Mouse (Mus musculus): ENCODE measurements around the gene Zbtb17. TPM values are rescaled to one million over a fixed set of nuclear protein-coding genes. Genes with fewer than 3 reads are reported as not detected.
A peak's percentile ranks its signal among the peaks of the same experiment; 100 is the strongest.

Gene Zbtb17
- polyA plus RNA-seq, 1 experiment = not detected

DNA sequence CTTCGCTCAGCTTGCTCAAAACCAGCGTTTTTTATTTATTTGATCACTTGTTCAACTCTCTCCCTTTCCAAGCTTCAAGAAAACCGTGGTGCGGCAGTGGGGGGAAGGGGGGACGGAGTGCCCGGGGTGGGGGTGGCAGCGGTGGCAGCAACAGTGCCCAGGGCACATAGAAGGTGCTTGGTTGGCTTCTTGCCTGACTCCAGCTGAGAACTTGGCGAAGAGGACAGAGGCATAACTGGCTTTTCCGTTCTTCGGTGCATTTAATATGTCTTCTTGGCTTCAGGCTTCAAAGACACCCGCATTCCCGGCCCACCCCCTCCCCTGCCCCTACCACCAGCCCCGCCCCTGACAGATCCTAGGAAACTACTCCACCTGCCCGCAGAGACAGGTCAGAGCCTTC, 11.8 kb upstream of the Zbtb17 start:
- 36% methylated on average over 14 of the region's 14 CpGs for WGBS
- Histone ChIP-seq H3K4me3 (ENCODE audit: insufficient read depth, low read depth, low read length) (no peak overlapping the region), H3K27ac (ENCODE audit: insufficient read depth, low read depth, low read length) (no peak overlapping the region), H3K4me1 (ENCODE audit: control insufficient read depth, insufficient read depth, low read length) (no peaks in the 10 kb centered on the region)
- TF ChIP-seq CTCF (IDR thresholded peaks at IDR 0.05; ENCODE audit: insufficient read depth, low read depth, low read length) = no peak
- no peak for TF ChIP-seq POLR2A (IDR thresholded peaks at IDR 0.05; ENCODE audit: insufficient read depth, low read depth, low read length)

DNA sequence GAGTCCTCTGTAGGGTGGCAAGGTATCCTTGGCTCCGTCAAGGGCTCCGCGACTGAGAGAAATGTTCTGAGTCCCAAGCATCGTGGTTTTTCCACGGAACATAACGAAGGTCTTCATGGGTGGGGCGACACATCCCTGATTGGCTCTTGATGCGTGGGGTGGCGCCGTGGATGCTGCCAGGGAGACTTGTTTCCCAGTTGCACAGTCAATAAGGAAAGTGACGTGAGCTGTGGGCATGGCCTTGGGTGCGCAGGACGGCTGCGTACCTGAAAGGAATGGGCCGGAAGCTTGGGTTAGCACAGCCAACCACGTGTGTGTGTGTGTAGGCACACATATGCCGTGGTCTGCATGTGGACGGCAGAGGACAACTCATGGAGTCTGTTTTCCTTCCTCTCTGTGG, 11.3 kb upstream of the Zbtb17 start:
- H3K4me3 ChIP-seq (ENCODE audit: insufficient read depth, low read depth, low read length) = no peak overlapping the region
- no peak for TF ChIP-seq CTCF (IDR thresholded peaks at IDR 0.05; ENCODE audit: insufficient read depth, low read depth, low read length)
- no peak for TF ChIP-seq POLR2A (IDR thresholded peaks at IDR 0.05; ENCODE audit: insufficient read depth, low read depth, low read length)
- H3K4me1 ChIP-seq (ENCODE audit: control insufficient read depth, insufficient read depth, low read length) = no peaks in the 10 kb centered on the region
- no peak overlapping the region for H3K27ac ChIP-seq (ENCODE audit: insufficient read depth, low read depth, low read length)
- WGBS = 82% methylated on average over 18 of the region's 18 CpGs

DNA sequence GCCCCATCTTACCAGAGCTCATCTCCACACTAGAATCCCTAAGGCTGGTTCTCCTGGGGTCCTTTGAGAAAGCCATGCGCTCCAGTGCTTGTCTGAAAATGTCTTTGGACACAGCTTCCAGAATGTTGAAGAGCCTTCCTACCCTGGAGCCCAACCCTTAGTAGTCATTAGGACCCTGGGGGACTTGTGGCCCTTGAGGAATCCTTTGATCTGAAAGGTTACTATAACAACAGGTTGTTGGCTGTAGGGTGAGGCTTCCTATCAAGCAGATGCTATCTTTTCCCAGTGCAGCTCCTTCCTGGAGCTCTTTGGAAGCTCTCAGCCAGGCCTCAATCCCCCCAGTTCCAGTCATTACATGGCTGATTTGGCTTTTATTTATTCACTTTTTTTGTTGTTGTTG, 8.5 kb upstream of the Zbtb17 start, which contains the start of gene Srarp:
TSS of gene Srarp (minus strand) at position 132 of the 400 bp plus-strand sequence.
- no peaks in the 10 kb centered on the region for H3K4me1 ChIP-seq (ENCODE audit: control insufficient read depth, insufficient read depth, low read length)
- H3K4me3 ChIP-seq (ENCODE audit: insufficient read depth, low read depth, low read length) = no peak within 1 kb of the TSS
- no peak for TF ChIP-seq POLR2A (IDR thresholded peaks at IDR 0.05; ENCODE audit: insufficient read depth, low read depth, low read length)
- 89% methylated on average over 1 of the region's 1 CpGs for WGBS
- no peak within 1 kb of the TSS for H3K27ac ChIP-seq (ENCODE audit: insufficient read depth, low read depth, low read length)

DNA sequence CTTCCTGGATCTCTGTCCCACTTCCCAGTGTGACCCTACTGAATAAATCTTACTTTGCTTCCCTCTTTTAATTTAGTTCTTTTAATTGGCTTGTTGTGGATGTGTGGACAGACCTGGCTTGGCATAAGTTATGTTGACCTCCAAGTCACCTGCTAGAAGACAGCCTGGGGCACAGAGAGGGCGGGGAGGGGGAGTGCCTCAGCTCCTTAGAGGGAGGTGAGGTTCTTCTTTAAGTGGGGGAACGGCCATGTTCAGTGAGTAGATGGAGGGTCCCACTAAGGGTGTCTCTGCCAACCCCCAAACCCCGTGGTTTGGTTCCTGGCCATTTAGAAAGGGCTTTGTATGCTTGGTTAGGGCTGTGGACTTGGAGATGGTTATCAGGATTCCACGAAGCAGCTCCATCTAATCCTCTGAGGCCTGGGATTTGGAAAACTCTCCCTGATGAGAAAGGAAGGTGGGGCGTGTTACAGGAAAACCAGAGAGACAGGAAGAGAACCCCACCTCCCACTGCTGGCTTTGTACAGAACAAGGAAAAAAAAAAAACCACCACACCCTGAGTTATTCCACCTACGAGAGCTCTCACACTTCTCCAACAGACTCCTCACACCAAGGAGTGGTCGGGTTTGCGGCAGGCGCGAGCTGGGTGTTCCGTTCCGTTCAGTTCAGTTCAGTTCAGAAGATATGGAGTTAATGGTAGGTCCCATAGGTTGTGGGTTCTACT, 5.2 kb upstream of the Zbtb17 start:
- H3K4me1 ChIP-seq (ENCODE audit: control insufficient read depth, insufficient read depth, low read length) = no peaks in the 10 kb centered on the region; the same call in 1 of the 2 replicates
- no peak overlapping the region for H3K4me3 ChIP-seq (ENCODE audit: insufficient read depth, low read depth, low read length)
- WGBS = 81% methylated on average over 12 of the region's 12 CpGs
- no peak for TF ChIP-seq CTCF (IDR thresholded peaks at IDR 0.05; ENCODE audit: insufficient read depth, low read depth, low read length)
- no peak for TF ChIP-seq POLR2A (IDR thresholded peaks at IDR 0.05; ENCODE audit: insufficient read depth, low read depth, low read length)
- no peak overlapping the region for H3K27ac ChIP-seq (ENCODE audit: insufficient read depth, low read depth, low read length)

DNA sequence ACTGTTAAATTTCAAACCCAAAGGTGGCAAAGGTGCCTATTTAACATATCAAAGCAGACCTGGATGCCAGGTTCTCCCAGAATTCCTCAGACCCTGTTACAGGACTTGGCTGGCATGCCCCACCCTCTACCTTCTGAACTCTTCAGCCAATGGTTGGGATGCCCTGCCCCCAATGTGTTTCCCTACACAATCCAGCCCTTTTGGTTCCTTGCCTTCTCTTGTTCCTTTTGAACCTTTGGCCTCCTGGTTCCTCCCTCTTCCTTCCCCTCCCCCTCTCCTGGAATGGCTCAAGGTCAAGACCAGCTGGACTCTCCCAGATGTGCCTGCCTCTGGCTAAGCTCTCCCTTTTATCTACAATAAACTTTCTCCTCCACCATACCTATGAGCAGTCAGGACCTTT, 3.6 kb upstream of the Zbtb17 start:
- Histone ChIP-seq H3K27ac (ENCODE audit: insufficient read depth, low read depth, low read length) (no peak overlapping the region), H3K4me1 (ENCODE audit: control insufficient read depth, insufficient read depth, low read length) (peaks cover 4% of the 10 kb centered on the region; the same call in 1 of the 2 replicates), H3K4me3 (ENCODE audit: insufficient read depth, low read depth, low read length) (no peak overlapping the region)
- no peak for TF ChIP-seq CTCF (IDR thresholded peaks at IDR 0.05; ENCODE audit: insufficient read depth, low read depth, low read length)
- TF ChIP-seq POLR2A (IDR thresholded peaks at IDR 0.05; ENCODE audit: insufficient read depth, low read depth, low read length) = no peak

DNA sequence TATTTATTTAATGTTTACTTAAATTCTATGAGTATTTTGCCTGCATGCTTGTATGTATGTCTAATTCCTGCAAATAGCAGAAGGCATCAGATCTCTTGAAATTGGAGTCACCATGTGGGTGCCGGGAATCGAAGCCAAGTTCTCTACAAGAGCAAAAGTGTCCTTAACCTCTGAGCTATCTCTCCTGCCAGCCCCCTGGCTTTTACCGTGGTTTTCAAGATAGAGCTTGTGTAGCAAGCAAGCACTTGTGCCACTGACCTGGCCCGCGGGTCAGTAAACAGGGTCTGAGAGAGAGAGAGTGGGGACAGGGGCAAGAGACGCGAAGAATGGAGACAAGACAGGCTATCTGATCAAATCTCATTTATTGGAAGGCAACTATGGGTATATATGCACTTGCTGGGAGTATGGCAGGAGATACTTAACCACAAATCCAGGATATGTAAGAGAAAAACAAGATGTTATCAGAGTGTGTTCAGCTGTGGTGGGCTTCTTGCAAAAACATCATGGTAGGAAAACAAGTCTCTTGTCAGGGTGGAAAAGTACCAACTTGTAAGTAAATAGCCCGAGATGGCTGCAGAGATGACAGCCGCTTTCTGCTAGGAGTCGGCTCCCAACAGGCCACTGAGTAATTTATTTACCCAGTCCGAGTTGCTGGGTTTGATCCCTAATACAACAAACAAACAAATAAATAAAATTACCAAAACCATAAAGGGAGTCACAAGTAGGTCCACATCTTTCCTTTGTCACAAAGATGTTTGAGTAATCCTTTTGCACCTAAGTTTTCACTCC, 619 bp upstream of the Zbtb17 start:
- H3K4me1 ChIP-seq (ENCODE audit: control insufficient read depth, insufficient read depth, low read length) = peaks cover 12% of the 10 kb centered on the region
- 42% methylated on average over 11 of the region's 11 CpGs for WGBS
- no peak overlapping the region for H3K27ac ChIP-seq (ENCODE audit: insufficient read depth, low read depth, low read length)

DNA sequence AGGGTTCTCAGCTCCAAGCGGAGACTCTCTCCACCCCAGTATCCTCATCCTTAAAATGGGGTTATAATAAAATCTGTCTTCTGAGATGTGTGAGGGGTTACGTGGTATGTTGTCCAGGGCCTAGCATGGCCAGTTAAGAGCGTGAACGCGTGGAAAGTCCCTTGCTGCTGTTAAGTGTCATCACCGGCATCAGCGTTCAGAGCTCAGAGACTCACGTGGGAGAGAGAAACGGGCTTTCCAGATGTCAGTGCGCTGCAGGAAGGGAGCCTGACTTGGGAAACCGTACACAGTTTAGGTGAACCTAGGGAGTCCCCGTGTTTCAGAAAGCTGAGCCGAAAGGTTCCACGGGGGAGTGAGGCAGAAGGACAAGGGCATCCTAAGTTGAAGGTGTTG, 870 bp downstream of the Zbtb17 start:
- WGBS = 7% methylated on average over 14 of the region's 14 CpGs
- peak overlapping the region; percentile 97 for H3K4me3 ChIP-seq (ENCODE audit: insufficient read depth, low read depth, low read length)
- H3K4me1 ChIP-seq (ENCODE audit: control insufficient read depth, insufficient read depth, low read length) = peaks cover 14% of the 10 kb centered on the region
- no peak overlapping the region for H3K27ac ChIP-seq (ENCODE audit: insufficient read depth, low read depth, low read length)
- TF ChIP-seq CTCF (IDR thresholded peaks at IDR 0.05; ENCODE audit: insufficient read depth, low read depth, low read length) = no peak
- TF ChIP-seq POLR2A (IDR thresholded peaks at IDR 0.05; ENCODE audit: insufficient read depth, low read depth, low read length) = no peak

More for the DNA sequence above, 619 bp upstream of the Zbtb17 start:
- H3K4me3 ChIP-seq (ENCODE audit: insufficient read depth, low read depth, low read length) = peak overlapping the region; percentile 97
- TF ChIP-seq POLR2A (IDR thresholded peaks at IDR 0.05; ENCODE audit: insufficient read depth, low read depth, low read length) (no peak), CTCF (IDR thresholded peaks at IDR 0.05; ENCODE audit: insufficient read depth, low read depth, low read length) (no peak)

DNA sequence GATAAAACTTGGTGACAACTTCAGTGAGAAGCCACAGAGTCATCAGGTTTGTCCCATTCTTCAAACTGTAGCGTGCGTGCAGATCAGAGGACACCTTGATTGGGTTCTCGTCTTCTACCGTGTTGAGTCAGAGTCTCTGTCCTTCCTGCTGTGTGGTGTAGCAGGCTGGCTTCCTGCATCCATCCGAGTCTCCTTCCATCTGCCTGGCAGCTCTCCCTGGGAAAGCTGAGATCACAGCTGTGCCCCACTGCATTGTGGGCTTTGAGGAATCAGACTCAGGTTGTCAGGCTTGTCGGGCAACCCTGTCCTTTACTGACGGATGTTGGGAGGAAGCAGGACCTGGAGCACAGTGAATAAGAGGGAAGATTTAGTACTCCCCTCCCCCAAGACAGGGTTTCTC, 1.8 kb downstream of the Zbtb17 start:
- TF ChIP-seq CTCF (IDR thresholded peaks at IDR 0.05; ENCODE audit: insufficient read depth, low read depth, low read length) (no peak), POLR2A (IDR thresholded peaks at IDR 0.05; ENCODE audit: insufficient read depth, low read depth, low read length) (no peak)
- Histone ChIP-seq H3K4me1 (ENCODE audit: control insufficient read depth, insufficient read depth, low read length) (peaks cover 14% of the 10 kb centered on the region), H3K4me3 (ENCODE audit: insufficient read depth, low read depth, low read length) (no peak overlapping the region), H3K27ac (ENCODE audit: insufficient read depth, low read depth, low read length) (no peak overlapping the region)
- 41% methylated on average over 7 of the region's 7 CpGs for WGBS

DNA sequence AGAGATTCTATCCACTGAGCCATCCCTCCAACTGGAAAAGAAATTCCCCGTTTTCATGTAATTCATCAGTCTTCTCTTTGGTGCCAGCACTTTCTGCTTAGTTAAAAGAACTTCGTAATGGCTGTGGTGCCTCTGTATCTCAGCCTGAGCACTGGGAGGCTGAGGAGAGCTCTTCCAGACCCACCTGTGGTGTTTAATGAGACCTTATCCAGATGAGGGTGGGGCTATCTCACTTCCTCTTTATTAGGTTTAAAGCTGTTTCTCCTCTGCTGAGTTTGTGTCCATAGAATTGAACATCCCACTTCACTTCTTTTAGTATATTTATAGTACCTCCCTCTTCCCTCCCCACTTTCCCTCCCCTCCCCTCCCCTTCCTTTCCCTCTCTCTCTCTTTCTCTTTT, 6.8 kb downstream of the Zbtb17 start:
- no peak for TF ChIP-seq POLR2A (IDR thresholded peaks at IDR 0.05; ENCODE audit: insufficient read depth, low read depth, low read length)
- no peak for TF ChIP-seq CTCF (IDR thresholded peaks at IDR 0.05; ENCODE audit: insufficient read depth, low read depth, low read length)
- H3K27ac ChIP-seq (ENCODE audit: insufficient read depth, low read depth, low read length) = no peak overlapping the region
- no peak overlapping the region for H3K4me3 ChIP-seq (ENCODE audit: insufficient read depth, low read depth, low read length)

More for the DNA sequence above, 6.8 kb downstream of the Zbtb17 start:
- H3K4me1 ChIP-seq (ENCODE audit: control insufficient read depth, insufficient read depth, low read length) = peaks cover 35% of the 10 kb centered on the region
- 70% methylated on average over 2 of the region's 2 CpGs for WGBS

All from olfactory bulb, adult 2 months (tissue).